Mouse (Mus musculus): ENCODE data around the gene Lrmda.

Gene Lrmda

DNA sequence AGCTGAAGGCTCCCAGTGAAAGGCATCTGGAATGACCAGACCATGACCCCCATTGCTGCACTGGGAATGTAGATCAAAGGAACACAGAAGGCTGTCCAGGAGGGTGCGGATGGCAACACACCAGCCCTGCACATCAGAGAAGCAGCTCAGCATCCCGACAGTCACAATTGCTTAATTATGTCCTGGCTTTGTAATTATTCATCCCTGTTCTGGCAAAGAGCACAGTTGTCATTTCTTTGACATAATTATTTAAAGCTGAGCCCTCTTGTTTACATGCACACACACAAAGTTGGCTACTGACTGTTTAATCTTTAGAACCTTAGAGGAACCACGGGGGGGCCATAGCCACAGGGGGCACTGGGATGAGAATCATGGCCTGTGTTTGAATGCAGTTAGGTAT lies 580.7 kb downstream of the Lrmda start:
- DNase-seq, result no peak

DNA sequence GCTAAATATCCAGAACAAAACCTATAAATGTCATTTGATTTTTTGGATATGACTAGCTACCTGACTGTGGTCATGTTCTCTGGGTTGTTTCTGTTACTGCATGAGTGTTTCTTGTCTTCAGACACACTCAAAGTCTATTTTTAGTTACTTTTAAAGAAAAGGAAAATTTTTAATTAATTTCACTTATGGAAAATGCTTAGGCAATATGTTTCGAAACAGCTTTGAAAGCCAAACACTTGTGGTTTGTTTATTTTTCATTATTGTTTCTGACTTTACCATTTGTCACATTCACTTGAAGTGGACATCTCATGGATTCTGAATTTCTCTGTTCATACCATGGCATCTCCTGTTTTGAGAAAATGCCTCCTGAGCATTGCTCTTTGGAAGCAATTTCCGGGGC lies 582.8 kb downstream of the Lrmda start:
- no peak for DNase-seq

DNA sequence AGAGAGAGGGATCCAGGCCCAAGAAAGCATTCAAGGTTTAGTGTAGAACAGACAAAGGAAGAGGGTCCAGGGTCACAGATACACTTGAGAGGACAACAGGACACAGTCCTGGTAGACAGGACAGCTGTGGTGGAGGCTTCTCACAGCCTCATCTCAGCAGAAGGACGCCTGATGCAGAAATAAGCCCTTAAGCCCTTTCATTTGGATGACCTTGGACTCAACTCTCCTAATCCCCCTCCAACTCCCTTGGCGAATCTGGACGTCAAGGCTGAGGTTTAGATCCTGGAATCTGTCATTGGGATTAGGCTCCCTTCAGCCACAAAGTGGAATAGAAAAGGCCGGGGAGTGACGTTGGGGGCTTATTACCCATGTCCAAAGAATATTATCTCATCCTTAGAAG lies 589.1 kb downstream of the Lrmda start:
- DNase-seq, result no peak

DNA sequence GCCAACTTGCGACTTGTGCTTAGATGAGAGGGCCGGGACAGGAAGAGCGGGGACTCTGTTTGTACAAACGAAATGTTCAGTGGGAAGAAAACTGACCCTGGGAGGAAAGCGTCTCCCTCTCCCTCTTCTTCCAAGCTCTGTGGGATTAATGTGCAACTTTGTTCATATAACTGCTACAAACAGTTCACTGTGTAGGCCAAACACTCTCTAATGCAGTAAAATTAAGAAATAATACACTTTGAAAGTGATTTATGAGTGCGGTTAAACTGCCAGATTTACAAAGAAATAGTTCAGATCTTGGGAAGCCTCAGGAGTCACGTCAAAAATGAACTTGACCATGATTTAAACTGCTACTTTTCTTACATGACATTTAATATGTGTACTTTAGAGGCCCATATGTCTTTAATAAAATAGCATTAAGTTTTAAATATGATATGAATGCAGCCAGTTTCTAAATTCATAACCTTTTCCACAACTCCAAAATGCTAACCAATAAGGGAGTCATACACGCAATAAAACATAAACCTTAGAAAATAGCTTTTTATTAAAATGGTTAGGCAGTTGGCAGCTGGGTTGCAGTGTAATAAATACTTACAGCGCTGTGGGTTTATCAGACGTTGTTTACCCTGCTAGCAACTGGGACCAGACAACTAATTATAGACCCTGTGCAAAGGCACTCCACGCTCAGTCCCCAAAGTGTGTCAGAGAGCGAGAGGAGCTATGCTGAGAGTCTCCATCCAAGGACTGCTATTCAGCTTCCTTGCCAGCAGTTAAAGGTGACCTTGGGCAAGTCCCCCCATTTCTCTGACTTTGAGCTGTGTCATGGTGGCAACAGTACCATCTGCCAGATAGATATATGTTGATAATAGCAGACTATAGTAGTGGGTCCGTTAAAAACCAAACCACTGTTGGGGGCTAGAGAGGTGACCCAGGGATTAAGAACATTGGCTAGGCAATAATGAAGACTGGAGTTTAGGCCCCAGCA lies 590.0 kb downstream of the Lrmda start:
- DNase-seq, result no peak

DNA sequence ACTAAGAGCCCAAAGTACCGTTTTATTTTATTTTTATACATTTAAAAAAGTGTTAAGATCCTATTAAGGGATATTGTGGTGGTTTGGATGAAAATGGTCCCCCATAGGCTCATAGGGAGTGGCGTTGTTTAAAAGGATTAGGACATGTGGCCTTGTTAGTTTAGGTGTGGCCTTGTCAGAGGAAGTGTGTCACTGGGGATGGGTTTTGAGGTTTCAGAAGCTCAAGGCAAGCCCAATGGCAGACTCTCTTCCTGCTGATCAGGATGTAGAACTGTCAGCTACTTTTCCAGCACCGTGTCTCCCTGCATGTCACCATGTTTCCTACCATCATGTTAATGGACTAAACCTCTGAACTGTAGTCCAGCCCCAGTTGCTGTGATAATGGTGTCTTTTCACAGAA lies 591.5 kb downstream of the Lrmda start:
- no peak for DNase-seq

DNA sequence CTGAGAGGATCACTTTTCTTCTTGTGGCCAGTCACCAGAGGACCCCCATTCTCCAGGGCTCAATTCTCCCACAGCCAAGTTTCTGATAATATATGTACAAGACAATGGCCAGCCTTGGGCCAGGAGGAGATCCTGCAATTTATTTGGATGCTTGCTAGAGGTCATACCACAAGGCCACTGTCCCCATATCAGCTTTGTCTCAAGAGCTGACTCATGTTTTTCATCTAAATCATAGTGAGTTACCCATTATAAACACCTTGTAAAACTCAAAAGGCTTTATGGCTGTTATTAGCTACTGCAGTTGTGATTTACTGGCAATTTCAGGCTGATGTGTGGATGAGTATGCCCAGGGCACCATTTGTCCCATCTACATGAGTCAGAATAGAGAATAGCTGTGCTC lies 600.7 kb downstream of the Lrmda start:
- DNase-seq, result no peak

DNA sequence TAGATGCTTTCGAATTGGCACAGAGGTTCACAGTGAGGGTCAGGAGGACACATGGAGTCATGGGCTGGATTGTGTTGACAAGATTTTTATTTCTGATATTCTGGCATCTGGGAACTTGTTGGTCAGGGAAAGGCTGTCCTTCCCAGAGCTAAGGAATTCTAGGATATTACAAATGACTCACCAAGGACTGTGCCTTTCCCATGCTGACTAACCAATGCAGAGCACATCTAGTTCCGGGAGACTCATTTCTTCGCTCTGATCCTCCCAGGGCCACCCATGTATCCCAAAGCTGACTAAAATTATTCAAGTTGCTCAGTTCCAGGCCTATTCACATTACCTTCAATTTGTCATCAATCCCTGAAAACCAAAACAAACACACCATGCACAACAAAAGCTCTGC lies 602.4 kb downstream of the Lrmda start:
- DNase-seq, result no peak

DNA sequence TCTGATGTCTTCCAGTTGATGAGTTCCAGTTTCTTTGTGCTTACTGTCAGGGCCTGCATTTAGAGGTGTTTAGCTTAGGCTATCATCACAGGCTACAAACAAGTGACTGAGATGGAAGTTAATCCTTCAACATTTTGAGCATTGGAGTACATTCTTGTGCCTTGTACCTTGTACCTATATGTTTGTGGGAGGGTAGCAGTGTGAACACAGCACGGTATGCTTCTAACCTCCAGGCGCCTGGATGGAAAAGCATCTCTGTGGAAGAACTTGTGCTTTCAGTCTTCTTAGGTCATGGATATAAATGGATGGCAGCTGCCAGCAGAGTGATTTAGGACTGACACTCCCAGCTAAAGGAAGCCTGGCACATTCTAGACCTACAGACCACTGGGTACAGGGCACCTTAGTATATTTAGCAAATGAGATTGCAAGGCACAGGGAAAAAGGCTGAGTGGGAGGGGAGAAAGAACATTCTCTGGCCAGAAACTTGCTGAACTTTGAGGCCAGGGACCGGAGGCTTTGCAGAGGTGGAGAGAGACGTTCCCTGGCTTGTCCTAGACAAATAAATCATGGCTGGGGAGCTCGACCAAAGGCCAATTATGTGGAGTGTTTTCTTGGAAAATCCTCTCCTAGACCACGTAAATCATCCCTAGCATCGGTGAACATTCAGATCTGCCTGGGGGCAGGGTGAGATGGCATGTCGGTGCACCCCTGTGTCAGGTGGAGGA lies 607.8 kb downstream of the Lrmda start:
- no peak for DNase-seq

DNA sequence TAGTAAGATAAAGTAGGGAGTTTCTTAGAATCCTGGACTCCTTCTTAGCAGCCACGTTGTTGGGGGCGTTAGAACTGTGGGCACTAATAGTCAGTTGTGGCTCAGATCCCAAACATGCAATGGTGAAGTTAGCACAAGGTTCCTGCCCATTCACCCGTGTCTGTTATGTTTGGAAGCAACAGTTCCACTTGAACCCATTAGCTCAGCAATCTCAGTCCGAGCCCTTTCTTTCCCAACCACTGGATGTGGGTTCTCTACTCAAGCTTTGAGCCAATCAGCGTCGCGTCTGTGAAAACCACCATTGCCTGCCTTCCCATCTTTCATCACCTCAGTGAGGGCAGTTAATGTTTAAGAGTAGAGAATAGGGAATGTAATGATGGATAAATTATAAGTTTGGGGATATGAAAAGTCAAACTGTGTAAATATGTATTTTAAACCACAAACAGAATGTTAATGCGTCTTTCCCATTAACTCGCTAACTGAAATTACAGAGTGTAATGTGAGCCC lies 610.9 kb downstream of the Lrmda start:
- no peak for DNase-seq

DNA sequence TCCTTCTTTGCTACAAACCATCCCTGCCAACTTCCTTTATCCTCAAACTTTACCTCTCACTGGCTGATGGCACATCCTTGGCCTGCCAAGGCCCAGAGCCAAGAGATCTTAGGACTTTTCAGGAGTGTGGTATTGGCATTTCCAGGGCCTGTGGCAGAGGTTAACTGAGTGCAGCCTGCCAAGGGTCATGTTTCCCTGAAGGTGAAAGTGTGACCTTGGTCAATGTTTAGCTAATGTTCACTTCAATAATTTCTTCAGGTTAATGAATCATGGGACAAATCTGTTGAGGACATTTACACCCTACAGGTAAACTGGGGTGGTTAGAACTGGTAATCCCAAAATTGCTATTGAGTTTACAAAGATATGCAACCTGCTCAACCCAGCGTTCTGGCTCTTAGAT lies 614.1 kb downstream of the Lrmda start:
- DNase-seq, result no peak

DNA sequence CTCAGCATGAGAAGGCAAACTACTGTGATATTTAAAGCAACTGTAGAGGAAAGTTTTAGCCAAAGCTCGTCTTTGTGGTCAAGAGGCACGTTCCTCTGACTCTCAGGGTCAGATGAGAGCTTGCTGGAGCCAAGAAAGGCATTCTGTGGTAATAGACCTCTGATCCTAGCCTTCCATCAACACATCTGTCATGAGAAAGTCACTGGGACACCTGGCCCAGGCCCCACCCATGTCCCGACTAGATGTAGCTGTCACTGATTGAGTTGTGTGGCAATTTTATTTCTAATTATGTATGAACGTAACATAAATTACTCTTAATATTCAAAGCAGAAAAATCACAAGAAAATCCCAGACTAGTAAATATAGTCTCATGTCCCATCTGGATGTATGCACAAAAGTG lies 624.0 kb downstream of the Lrmda start:
- DNase-seq, result no peak

DNA sequence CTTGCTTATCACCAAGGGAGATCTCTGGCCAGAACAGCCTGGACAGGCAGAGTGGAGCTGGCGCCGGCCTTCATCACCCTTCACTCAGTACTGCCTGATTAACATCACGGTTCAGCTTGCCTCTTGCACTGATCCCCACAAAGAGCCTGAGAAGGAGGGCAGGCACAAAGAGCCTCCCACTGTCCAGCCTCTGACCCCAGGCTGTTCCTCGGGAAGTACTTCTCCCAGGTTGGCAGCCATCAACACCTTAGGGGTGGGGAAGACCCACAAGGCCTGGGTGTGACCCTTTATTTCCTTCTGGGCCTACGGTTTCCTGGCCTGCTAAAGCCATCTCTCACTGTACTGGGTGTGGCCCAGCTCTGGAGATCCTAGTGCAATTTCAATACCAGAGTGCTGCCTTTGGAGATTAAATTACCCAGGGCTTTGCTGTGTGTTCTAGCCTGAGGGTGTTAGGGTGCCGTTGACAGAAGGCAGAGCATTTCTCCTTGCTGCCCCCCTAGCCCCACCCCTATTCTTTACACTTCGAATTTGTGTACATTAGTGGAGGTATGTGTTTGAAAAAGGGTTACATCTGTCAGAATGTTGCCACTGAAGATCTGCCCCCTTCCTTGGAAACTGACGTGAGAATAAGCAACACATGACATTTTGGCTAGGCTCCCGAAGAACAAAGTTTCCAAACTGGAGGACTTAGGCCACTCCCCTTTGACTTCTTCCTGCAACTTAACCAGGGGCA lies 628.5 kb downstream of the Lrmda start:
- DNase-seq, result no peak

DNA sequence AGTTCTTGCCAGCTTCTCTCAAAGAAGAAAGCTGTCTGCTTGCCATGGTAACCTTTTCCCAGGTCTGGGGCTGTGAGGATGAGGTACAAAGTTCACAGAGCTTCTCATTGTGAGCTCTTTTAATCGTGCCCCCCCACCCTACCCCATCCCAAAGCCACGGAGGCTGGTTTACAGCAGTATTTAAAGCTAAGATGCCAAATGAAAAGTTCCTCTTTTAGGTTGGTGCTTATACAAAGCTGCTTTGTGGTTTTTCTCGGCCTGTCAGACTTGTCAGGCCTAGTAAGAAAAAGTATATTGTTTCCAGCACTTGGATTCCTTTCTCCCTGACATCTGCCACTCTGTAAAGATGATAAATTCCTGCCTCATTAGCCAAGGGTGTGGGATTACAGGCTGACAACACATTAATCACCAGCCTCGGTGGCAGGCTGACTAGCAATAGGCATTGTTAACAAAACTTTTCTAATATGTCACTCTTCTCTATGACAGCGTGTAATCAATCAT lies 629.9 kb downstream of the Lrmda start:
- no peak for DNase-seq

DNA sequence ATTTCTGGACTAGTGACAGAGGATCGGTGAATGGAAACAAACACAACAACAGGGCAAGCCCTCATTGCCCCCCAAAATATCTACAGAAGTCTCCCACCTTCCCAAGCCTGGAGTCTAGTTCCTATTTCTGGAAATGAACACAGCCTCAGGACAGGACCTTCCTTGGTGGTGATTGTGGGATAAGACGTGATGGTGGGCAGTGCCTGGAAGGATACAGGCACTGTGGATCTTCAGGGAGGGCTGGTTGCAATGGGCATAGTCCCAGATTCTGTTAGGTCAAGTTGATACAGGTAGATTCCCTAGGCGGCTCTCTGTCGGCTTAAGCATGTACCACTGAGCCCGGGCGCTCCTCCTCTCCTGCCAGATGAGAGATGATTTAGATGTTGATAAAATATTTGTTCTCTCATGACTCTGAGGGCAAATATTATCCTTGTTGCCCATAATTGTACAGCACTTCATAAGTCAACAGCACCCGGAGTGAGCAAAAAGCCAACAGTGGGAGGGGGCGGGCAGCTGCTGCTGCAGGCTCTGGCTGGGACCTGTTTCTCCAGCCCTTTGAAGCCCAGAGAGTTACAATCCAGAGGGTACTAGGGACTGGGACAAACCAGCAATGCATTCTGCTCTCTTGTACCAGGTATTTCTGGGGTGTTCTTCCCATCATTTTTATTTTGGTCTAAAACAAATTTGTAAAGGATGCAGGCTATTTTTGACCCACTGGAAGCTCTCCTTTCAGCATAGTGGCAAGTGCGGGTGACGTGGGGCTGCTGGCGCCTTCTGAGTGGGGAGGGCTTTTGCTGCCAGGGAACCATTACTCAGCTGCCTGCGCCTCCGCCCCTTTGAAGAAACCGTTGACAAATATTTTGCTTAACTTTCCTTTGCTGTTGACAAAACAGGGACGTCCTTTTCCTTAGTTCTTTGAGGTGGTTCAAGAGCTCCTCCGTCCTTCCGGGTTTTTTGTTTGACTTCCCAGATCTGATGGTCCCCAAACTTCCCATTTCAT lies 630.8 kb downstream of the Lrmda start:
- no peak for DNase-seq

DNA sequence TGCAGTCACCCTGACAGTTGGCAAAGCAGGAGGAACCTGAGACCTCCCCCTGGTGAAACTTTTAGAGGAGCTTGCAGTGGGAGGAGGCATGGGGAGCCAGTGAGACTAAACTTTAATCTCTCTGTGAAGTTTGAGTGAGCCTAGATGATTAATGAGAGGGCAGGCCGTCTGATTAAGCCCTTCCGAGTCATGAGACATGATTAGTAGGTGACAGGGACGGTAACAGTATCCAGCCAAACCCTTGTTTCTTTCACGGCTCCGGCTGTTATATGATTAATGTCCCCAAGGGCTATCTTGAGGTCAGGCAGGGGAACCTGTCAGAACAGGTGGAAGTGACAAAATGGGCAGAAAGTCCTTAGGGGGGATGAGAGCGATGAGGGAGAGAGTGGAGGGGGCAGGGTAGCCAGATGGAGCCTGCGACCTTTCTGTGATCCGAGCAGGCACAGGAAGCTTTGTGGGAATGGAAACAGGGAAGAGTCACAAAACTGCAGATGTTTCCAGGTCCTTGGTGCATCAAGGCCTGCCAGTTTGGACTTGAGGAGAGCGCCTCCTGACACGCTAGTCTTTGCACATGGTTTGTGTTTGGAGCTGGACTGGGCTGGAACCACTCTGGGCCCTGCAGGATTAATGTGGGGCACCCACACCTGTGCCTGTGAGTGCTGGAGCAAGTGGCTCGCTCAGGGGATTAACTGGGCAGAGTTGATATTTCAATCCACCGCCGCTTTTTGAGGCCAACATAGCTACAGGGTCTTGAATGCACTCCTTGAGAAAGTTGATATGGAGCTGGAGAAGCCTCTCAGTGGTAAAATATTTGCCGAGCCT lies 631.8 kb downstream of the Lrmda start:
- no peak for DNase-seq

DNA sequence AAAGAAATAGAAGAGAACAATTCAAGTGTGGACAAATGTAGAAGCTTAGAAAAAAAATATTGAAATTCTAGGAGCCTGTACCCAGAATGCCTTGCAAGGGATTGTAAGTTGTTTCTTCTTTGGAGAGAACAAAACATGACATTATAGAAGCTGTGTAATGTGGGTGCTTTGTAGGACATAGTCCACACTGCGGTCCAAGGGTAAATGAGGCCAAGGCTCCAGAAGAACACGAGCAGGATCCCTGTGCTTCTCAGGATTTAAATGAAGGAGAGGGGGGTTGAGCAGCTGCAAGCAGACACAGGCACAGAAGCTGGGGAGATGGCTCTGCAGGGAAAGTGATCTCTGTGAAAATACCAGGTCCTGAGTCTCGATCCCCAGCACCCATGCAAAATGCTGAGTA lies 643.0 kb downstream of the Lrmda start:
- no peak for DNase-seq

DNA sequence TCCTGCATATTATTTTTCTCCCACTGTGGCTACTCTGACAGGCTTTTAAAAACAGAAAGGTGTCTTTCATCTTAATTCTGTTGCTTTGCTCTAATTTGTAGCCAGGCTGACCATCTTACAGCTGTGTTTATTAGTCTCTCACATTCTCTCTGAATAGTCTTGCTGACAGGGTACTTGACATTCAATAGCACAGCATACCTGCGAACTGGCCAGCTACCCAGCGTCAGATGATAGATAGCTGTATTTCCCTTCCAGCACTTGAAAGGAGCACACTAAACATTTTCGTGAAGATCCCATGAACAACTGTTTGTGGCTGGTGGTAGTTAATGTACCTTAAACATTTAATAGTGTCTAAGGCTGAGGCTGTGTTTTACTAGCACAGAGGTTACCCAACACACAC lies 646.9 kb downstream of the Lrmda start:
- no peak for DNase-seq

DNA sequence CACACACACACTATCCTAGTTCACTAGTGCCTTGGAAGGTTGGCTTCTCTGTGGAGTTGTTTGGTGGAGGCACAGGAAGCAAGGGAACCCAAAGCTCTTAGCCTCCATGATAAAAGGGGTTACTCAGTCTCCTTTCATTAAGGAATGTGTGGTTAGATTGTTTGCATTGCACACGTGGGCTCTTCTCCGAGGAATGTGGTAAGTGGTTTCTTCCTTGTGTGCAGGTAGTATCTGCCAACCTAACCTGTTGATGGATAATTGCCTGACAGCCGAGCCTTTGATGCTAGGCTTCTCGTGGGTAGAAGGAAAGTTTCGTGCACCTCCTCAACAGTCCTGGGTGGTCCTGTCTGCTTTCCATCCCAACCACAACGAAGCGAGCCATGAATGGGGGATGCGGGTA lies 648.8 kb downstream of the Lrmda start:
- no peak for DNase-seq

DNA sequence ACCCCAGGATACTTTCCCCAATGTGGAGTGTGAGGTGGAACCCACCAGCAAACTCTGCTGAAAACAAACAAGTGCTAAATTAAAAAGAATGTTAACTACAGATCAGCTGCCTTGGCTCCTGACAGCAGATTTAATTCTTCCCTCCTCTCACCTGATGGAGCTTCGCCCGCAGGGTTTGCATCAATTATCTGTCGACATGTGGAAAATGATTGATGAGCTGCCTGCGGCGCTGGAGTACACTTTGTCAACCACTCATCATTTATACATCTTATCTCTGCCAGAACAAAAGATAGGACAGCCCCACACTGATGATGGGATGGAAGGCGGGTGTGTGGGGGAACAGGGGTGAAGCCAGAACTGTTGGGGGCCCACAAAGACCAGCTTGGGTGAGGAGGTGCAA lies 649.2 kb downstream of the Lrmda start:
- DNase-seq, result no peak

DNA sequence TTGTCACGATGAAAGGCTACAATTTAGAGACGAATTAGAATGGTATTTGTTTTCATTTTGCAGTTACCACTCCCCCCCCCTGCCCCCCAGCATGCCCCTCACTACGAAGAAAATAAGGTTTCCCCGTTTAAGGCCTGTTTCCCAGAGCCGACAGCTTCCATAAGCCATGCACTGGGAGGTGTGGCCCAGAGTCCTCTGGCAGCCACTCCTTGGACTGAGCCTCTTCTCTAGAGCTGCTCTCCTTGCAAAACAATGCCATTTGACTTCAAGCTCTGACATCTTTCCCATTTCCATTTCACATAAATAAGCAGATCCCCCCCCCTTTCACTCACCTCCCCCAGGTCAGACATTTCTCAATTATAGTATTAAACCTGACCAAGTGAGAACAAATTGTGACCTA lies 654.1 kb downstream of the Lrmda start:
- DNase-seq, result no peak
